Mouse (Mus musculus) right cerebral cortex, postnatal 25 days (tissue): ENCODE measurements at regions not wholly inside any gene's neighbourhood (a gene's known extent, or its start where the extent isn't known, plus 50 kb on each side); places are given as distances from the start of the nearest gene placed in this dataset.

Source experiments
- DNase-seq: peaks from one replicate; pipeline ENCODE4 v3.0.0; 2022

DNA sequence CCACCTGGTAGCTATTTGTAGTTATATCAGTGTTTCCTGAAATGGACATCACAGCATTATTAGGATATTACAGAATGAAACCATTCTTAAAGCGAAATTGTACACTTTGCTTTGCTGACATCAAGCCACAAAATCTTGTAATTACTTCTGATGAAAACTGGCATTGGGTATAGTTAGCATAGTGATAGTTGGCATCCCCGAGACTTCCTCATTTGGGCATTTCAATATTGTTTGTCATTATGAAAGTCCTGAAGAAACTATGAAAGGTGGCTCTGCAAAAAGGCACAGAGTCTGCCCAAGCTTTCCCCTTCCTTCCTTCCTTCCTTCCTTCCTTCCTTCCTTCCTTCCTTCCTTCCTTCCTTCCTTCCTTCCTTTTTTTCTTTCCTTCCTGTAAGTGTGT is 217.5 kb upstream of the Fggy start:
- DNase-seq, result no peak

DNA sequence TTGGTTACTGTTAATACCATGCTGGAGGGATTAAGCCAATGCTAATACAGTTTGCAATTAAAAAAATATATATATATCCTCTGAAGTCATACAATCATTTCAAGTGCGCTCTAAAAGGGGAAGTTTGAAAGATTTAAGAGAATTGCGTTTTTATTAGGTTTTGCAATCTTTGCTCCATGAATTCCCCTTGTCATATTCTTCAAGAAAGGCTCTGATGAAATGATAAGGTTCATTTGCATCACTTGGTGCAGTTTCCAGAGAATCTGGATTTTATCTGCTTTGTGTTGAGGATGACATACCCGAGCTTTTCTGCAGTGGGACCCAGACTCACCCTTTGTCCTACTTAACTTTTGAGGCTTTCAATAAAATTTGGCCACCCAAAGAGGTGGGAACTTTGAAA is 216.4 kb upstream of the Fggy start:
- no peak for DNase-seq

DNA sequence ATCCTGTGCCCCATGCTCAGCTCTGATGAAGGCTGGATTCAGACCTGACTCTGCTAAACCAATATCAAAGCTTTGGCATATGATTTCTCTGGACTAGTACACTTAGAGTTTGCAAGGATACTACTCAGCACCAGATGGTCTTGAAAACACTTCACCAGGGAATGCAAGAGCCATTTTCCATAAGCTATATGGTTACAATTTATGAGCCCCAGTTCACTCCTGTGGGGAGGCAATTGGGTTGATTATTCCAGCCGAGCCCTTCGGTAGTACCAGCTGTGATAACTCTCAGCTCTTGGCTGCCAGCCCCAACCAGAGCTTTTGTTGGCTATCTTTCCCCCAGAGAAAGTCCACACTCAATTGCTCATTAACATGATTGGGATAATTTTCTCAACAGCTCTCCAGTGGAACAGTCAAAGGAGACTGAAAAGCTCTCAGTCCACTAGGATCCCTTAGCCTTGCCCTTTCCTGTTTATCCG is 210.5 kb upstream of the Fggy start:
- DNase-seq, result no peak

DNA sequence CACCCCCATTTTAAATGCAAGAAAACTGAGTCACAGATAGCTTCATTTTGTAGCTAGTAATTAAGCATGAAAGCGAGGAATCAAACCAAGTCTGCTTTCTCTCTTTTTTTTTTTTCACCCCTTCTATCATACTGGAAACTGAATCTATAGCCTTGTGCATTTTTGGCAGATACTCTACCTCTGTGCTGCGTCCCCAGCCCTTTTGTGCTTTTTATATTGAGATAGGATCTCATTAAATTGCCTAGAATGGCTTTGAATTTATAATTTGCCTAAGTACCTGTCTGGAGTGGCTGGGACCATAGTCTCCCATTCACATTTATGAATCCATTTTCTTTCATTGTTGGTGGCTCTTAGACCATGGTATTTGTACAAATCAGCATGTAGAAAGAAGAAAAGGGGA is 209.9 kb upstream of the Fggy start:
- no peak for DNase-seq

GRCm38 (mm10) chr4:95348405-95349123 is 208.7 kb upstream of the Fggy start:
- DNase-seq, result no peak

- DNase-seq, result no peak
Measured at GRCm38 (mm10) chr4:95353894-95354319, 203.4 kb upstream of the Fggy start.

DNA sequence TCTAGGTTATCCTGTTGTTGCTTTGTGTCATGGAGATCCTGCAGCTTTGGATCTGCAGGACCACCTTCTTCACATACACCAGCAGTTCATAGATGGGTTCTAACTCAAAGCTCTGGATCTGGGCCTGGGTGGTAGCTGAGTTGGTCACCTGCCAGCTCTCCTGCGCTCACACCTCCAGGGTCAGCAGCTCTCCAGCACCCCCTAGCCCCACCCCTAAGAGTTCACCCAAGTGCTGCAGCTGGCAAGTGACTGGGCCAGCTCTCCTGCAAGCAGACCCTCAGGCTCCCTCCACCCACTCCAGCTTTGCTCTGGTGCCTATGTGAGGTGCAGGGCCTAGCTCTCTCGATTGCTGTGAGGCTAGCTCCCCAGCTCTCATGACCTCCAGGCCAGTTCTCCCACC is 198.6 kb upstream of the Fggy start:
- DNase-seq, result no peak

DNA sequence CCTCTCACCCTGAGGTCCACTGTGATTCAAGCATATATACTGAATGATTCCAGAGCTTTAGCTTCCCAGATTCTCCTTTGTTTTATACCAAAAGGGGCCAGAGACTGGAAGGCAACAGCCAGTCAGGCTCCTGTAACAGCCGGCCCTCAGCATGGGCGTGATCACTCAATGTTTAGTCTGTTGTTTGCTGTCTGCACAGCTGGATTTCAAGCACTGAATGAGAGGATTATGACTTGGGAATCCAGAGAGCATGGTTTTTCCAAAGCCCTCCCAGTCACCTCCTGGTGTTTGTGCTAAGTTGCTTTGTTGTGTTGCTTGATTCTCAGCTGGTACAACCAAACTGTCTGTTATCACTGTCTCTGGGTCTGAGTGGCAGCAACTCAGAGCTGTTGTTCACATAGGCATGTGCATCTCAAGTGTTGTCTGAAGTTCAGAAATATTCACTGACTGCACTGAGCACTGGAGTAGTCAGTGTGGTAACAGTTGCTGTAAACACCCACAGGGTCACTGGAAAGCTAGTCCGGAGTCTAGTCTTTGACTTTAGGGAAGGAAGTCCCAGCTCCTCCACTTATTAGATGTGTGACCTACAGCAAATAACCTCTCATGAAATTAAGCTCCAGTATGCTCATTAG is 196.9 kb upstream of the Fggy start:
- DNase-seq, result no peak

DNA sequence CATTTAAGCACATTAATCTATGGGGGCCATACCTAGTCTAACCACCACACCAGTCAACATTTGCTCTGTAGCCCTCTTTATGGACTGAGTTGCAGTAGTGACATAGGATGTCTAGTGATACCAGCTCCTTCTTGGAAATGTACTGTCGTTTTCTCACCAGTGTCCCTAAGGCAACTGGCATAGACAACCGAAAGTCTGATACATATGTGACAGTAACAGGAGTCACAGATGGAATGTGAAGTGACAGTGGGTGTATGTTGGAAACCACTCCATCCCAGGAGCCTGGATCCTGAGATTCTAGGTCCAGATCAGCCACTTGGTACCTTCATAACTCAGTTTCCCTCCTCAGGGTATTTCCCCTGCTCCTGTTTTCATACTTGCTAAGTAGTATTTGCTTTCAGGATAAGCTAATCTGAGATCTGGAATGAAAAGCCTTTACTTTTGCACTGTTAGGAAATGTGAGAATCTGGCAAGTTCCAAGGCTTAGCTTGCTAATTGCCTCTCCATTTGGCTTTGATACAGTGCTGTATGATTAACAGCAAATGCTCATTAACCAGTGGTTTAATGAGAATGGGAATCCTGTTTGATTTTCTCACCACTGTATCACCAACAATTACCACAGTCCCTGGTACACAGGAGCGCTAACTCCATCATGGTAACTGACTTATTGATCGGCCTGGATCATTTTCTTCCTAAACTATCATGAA is 192.8 kb upstream of the Fggy start:
- no peak for DNase-seq

- DNase-seq, result no peak
Measured at GRCm38 (mm10) chr4:95376386-95376785, 180.9 kb upstream of the Fggy start.

DNA sequence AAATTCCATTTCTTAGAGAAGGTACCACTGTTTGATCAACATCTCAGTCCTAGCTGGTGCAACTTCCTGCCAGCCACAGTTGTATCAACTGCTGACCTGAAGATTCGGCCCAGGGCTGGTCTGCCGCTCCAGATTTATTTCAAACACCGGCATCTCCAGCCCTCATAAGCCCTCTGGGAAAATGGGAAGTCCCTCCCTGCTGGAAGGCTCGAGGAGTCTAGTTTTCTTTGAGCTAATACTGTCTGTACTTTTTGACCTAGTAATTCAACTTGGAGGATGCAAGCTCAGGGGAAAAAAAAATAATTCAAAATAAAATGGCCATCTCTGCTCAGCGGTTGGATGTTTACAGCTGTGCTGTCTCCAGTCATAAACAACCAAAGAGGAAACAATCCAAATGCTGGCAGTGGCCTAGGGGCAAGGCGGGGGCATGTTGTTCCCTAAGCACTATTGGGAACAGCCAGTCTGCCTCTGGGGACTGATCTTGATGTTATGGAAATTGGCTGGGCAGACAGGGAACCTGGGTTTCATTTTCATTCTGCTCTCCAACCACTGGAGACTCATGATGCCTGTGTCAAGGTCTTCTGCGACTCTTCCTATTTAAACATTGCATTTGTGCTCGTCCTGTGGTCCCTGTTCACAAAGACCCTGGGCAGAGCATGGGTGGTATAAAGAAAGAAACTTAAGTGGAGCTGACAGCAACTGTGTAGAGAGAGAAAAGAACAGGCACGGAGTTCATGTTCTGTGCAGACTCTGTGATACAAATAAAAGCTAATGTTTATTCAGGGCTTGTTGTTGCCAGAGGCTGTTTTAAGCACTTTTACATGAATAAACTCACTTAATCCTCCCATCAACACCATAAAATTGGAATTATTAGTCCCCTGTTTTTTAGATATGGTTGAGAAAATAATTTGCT is 179.8 kb upstream of the Fggy start:
- no peak for DNase-seq

GRCm38 (mm10) chr4:95378645-95379044 is 178.7 kb upstream of the Fggy start:
- DNase-seq, result no peak

- DNase-seq, result no peak
Measured at GRCm38 (mm10) chr4:95383216-95383892, 174.0 kb upstream of the Fggy start.

- no peak for DNase-seq
Measured at GRCm38 (mm10) chr4:95385552-95385951, 171.8 kb upstream of the Fggy start.

GRCm38 (mm10) chr4:95386021-95386420 is 171.3 kb upstream of the Fggy start:
- DNase-seq, result no peak

DNA sequence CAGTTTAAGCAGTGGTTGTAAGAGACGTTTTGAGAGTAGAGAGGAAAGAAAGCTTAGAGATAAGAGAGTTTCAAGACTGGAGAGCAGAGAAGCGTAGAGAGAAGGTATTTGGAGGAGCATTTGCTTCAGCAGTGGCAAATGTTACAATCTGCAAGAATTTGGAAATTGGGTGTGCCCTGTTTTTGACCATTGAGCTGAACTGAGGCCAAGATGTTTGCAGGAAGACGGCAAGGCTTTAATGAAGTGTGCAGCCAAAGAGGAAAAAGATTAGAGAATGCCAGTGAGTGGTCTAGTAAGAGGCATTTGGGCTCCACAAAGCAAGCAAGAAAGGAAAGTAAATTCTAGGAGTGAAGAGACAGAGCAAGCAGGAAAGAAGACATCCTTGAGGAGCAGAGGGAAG is 168.8 kb upstream of the Fggy start:
- DNase-seq, result no peak

DNA sequence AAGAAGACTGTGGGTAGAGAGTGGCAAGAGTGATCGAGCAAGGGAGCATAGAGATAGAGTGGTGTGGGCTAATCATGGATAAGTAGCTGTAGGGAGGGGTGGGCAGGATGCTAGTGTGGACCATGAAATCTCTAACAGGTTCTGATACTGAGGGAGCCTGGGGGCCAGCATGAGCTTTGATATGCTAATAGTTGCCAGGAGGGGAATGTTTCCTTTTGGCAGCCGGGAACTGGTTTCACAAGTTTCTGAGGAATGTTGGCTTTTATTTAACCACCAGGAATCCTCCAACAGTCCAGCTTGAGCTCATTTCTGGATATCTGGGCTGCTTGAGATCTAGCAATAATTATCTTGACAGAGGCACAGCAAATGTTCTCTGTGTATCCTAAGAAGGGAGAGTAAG is 167.7 kb upstream of the Fggy start:
- no peak for DNase-seq

GRCm38 (mm10) chr4:95390549-95390948 is 166.8 kb upstream of the Fggy start:
- no peak for DNase-seq

- no peak for DNase-seq
Measured at GRCm38 (mm10) chr4:95395746-95396145, 161.6 kb upstream of the Fggy start.

- no peak for DNase-seq
Measured at GRCm38 (mm10) chr4:95398301-95398700, 159.0 kb upstream of the Fggy start.

GRCm38 (mm10) chr4:95402273-95402672 is 155.0 kb upstream of the Fggy start:
- no peak for DNase-seq

DNA sequence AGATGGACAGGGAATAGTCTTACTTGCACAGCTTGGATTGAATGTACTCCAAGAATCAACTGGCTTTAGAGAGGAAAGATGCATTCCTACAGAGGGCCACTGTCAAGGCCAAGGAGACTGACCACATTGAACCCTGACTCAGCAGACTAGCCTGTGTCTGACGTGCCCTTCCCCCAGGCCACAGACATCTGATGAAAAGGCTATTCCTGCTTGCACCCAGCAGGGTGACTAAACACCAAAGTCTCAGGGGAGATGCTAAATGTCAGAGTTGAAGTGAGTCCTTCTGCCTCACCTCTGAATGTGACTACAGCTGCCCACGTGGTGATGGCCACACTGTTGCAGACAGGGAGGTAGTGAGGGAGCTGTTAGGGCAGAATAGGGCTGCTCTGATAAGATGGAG is 140.2 kb upstream of the Fggy start:
- no peak for DNase-seq
